Mouse (Mus musculus): ENCODE results near the gene Gm20425. TPM values are rescaled to one million over a fixed set of nuclear protein-coding genes. Genes with fewer than 3 reads are reported as not detected.
A peak's percentile ranks its signal among the peaks of the same experiment; 100 is the strongest.

The Gm20425 gene
- polyA plus RNA-seq, 1 experiment, result not detected

DNA sequence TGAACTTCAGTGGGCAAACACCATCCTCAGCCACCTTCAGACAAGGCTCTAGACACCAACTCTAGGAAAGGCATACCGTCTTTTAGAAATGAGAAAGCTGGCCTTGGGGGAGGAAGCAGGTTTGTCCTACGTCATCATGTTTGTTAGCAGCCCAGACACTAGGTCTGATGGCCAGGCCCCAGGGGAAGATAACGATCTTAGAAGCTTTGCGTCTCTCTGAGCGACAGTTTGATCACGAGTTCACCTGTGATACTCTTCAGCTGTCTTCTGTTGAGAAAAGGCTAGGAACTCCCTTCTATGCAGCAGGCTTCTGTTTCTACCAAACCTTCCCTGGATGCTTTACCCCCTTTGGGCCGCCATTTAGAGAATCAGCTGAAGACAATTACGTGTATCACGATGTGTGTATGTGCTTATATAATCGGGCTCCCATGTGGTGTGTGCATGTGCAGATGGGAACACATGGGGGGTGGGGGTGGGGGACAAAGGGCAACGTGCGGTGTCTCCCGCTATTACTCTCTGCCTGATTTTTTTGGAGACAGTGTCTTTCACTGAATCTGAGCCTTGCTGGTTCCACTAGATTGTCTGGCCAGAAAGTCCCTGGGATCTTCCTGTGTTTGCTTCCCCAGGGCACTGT, 1.6 kb downstream of the Gm20425 start:
- H3K9me3 ChIP-seq (ENCODE audit: control insufficient read depth, low read length), result no peaks in the 10 kb centered on the region
- peaks cover 10% of the 10 kb centered on the region; the same call in 1 of the 2 replicates for H3K36me3 ChIP-seq (ENCODE audit: control insufficient read depth)
- peak overlapping the region; percentile 54 for H3K4me3 ChIP-seq (replicated peaks)
- H3K4me1 ChIP-seq (ENCODE audit: control insufficient read depth), result no peaks in the 10 kb centered on the region; the same call in 1 of the 2 replicates
- no peak for TF ChIP-seq GATA1 (IDR thresholded peaks at IDR 0.05; ENCODE audit: low read length)
- H3K27me3 ChIP-seq (ENCODE audit: control insufficient read depth), result peaks cover 13% of the 10 kb centered on the region

- H3K36me3 ChIP-seq (ENCODE audit: control insufficient read depth), result peaks cover 10% of the 10 kb centered on the region; the same call in 1 of the 2 replicates
- H3K27me3 ChIP-seq (ENCODE audit: control insufficient read depth), result peaks cover 13% of the 10 kb centered on the region
- peak overlapping the region; percentile 42 for H3K4me3 ChIP-seq (replicated peaks)
- TF ChIP-seq GATA1 (IDR thresholded peaks at IDR 0.05; ENCODE audit: low read length), result no peak
- TF ChIP-seq TAL1 (IDR thresholded peaks at IDR 0.05; ENCODE audit: low read length), result no peak
- H3K4me1 ChIP-seq (ENCODE audit: control insufficient read depth), result no peaks in the 10 kb centered on the region; the same call in 1 of the 2 replicates
- H3K9me3 ChIP-seq (ENCODE audit: control insufficient read depth, low read length), result no peaks in the 10 kb centered on the region
Observed at GRCm38 (mm10) chr9:103227760-103228159, 2.3 kb downstream of the Gm20425 start.

DNA sequence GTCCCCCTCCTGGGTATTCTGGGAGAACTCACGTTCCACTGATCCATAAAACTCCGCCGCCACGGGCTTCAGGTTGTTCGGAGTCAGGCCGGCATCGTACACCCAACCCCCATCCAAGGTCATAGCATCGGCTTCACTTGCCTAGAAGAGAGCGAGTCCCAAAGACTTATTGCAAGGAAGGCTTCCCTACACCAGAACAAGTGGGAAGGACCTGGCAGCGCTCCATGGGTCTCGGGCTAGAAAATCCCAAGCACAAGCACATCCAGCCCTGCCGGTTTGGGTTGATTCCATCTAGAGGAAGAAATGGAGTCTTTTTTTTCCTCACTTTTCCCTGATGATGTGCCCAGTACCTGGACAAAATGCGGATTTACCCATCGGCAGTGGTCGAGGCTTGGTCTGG, 3.3 kb downstream of the Gm20425 start:
- H3K4me3 ChIP-seq (replicated peaks), result no peak overlapping the region
- peaks cover 12% of the 10 kb centered on the region; the same call in 1 of the 2 replicates for H3K36me3 ChIP-seq (ENCODE audit: control insufficient read depth)
- no peaks in the 10 kb centered on the region for H3K9me3 ChIP-seq (ENCODE audit: control insufficient read depth, low read length)
- TF ChIP-seq GATA1 (IDR thresholded peaks at IDR 0.05; ENCODE audit: low read length), result no peak
- TF ChIP-seq TAL1 (IDR thresholded peaks at IDR 0.05; ENCODE audit: low read length), result no peak
- H3K4me1 ChIP-seq (ENCODE audit: control insufficient read depth), result no peaks in the 10 kb centered on the region
- peaks cover 13% of the 10 kb centered on the region for H3K27me3 ChIP-seq (ENCODE audit: control insufficient read depth)

DNA sequence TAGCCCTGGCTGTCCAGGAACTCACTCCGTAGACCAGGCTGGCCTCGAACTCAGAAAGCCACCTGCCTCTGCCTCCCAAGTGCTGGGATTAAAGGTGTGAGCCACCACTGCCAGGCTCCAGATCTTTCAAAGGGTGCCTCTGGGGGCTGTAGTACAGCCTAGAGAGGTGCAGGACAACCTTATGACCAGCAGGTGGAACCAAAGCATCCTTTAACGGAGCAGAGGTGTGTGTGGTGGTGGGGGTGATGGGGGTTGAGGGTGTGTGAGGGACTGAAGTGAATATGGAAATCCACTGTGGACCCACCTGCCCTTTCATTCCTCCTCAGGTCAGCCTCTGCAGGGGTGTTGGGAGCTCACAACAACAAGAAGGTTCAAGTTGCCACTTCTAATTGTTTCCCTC, 4.6 kb downstream of the Gm20425 start:
- no peaks in the 10 kb centered on the region for H3K9me3 ChIP-seq (ENCODE audit: control insufficient read depth, low read length)
- H3K27me3 ChIP-seq (ENCODE audit: control insufficient read depth), result peaks cover 11% of the 10 kb centered on the region
- H3K36me3 ChIP-seq (ENCODE audit: control insufficient read depth), result peaks cover 14% of the 10 kb centered on the region; the same call in 1 of the 2 replicates
- no peak overlapping the region for H3K4me3 ChIP-seq (replicated peaks)
- TF ChIP-seq TAL1 (IDR thresholded peaks at IDR 0.05; ENCODE audit: low read length), result no peak
- no peak for TF ChIP-seq GATA1 (IDR thresholded peaks at IDR 0.05; ENCODE audit: low read length)
- no peaks in the 10 kb centered on the region for H3K4me1 ChIP-seq (ENCODE audit: control insufficient read depth)

DNA sequence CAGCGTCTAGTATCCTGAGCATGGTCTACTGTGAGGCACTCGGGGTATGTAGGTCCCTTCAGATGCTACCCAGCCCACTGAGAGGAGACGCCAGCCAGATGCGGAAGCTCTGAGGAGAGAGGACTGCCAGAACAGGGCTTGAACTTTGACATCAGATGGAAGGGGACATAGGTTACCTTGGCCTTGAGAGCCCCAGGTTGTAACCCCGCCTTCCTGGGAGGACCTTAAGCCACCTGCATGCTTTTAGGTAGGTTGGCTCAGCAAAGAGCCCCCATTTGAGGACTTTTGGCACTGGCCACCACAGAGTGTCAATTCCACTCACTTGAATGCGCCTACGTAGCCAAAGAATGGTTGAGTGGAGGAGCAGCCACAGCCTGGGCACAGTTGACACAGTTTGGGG, 5.4 kb downstream of the Gm20425 start:
- TF ChIP-seq TAL1 (IDR thresholded peaks at IDR 0.05; ENCODE audit: low read length), result no peak
- TF ChIP-seq GATA1 (IDR thresholded peaks at IDR 0.05; ENCODE audit: low read length), result no peak
- Histone ChIP-seq H3K4me3 (replicated peaks) (no peak overlapping the region), H3K9me3 (ENCODE audit: control insufficient read depth, low read length) (no peaks in the 10 kb centered on the region), H3K4me1 (ENCODE audit: control insufficient read depth) (no peaks in the 10 kb centered on the region), H3K36me3 (ENCODE audit: control insufficient read depth) (peaks cover 14% of the 10 kb centered on the region; the same call in 1 of the 2 replicates), H3K27me3 (ENCODE audit: control insufficient read depth) (peaks cover 4% of the 10 kb centered on the region; the same call in 1 of the 2 replicates)

DNA sequence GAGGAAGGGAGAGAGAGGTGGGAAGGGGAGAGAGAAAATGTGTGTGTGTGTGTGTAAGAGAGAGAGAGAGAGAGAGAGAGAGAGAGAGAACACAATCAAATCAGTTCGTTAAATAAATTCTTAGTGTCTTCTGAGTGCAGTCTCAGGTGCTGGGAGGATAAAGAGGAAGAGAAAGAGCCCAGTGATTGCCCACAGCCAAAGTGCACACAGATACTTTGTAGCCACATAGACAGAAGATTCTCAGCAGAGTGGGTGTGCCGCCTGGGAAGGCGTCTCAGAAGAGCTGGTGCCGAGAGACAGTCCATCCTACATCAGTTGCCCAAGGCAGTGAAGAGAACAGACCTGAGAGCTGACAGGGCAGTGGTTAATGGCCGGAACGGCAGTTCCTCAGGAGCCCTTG, 15.8 kb downstream of the Gm20425 start:
- Histone ChIP-seq H3K9me3 (ENCODE audit: control insufficient read depth, low read length) (no peaks in the 10 kb centered on the region), H3K4me3 (replicated peaks) (no peak overlapping the region), H3K4me1 (ENCODE audit: control insufficient read depth) (no peaks in the 10 kb centered on the region), H3K27me3 (ENCODE audit: control insufficient read depth) (peaks cover 2% of the 10 kb centered on the region), H3K36me3 (ENCODE audit: control insufficient read depth) (peaks cover 6% of the 10 kb centered on the region; the same call in 1 of the 2 replicates)
- TF ChIP-seq GATA1 (IDR thresholded peaks at IDR 0.05; ENCODE audit: low read length), result no peak
- no peak for TF ChIP-seq TAL1 (IDR thresholded peaks at IDR 0.05; ENCODE audit: low read length)

DNA sequence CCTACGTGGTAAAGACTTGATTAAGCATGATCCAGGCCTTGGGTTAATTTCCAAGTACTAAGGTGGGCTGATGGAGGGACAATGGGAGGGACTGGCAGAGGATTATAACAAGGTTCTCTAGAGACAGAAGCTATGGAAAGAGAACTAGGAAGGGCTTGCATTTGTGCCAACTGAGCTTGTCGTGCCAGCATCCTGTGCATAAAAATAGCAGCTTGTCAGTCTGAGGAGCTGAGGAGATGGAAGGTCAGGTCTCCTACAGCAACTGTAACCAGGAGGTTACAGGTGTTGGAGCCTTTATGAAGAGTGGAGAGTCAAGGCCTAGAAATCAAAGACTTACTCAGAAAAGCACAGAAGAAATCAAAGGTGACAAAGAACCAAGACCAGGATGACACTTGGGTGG, 16.5 kb downstream of the Gm20425 start:
- no peaks in the 10 kb centered on the region for H3K4me1 ChIP-seq (ENCODE audit: control insufficient read depth)
- H3K27me3 ChIP-seq (ENCODE audit: control insufficient read depth), result peaks cover 2% of the 10 kb centered on the region
- peaks cover 6% of the 10 kb centered on the region; the same call in 1 of the 2 replicates for H3K36me3 ChIP-seq (ENCODE audit: control insufficient read depth)
- no peaks in the 10 kb centered on the region for H3K9me3 ChIP-seq (ENCODE audit: control insufficient read depth, low read length)
- H3K4me3 ChIP-seq (replicated peaks), result no peak overlapping the region
- no peak for TF ChIP-seq TAL1 (IDR thresholded peaks at IDR 0.05; ENCODE audit: low read length)
- no peak for TF ChIP-seq GATA1 (IDR thresholded peaks at IDR 0.05; ENCODE audit: low read length)

GRCm38 (mm10) chr9:103212654-103213420, 17.3 kb downstream of the Gm20425 start:
- peak overlapping the region; percentile 19 for H3K4me3 ChIP-seq (replicated peaks)
- TF ChIP-seq GATA1 (IDR thresholded peaks at IDR 0.05; ENCODE audit: low read length) (no peak), TAL1 (IDR thresholded peaks at IDR 0.05; ENCODE audit: low read length) (no peak)
- no peaks in the 10 kb centered on the region for H3K9me3 ChIP-seq (ENCODE audit: control insufficient read depth, low read length)
- H3K36me3 ChIP-seq (ENCODE audit: control insufficient read depth), result peaks cover 6% of the 10 kb centered on the region; the same call in 1 of the 2 replicates
- H3K4me1 ChIP-seq (ENCODE audit: control insufficient read depth), result peaks cover 3% of the 10 kb centered on the region
- H3K27me3 ChIP-seq (ENCODE audit: control insufficient read depth), result peaks cover 2% of the 10 kb centered on the region

- Histone ChIP-seq H3K36me3 (ENCODE audit: control insufficient read depth) (no peaks in the 10 kb centered on the region; the same call in 1 of the 2 replicates), H3K4me1 (ENCODE audit: control insufficient read depth) (peaks cover 22% of the 10 kb centered on the region), H3K4me3 (replicated peaks) (no peak overlapping the region), H3K27me3 (ENCODE audit: control insufficient read depth) (peaks cover 2% of the 10 kb centered on the region), H3K9me3 (ENCODE audit: control insufficient read depth, low read length) (peaks cover 4% of the 10 kb centered on the region)
- TF ChIP-seq GATA1 (IDR thresholded peaks at IDR 0.05; ENCODE audit: low read length), result no peak
- TF ChIP-seq TAL1 (IDR thresholded peaks at IDR 0.05; ENCODE audit: low read length), result no peak
Observed at GRCm38 (mm10) chr9:103208802-103209423, 21.2 kb downstream of the Gm20425 start.
